Mouse (Mus musculus): ENCODE measurements around the gene Lrrn2. TPM values are rescaled to one million over a fixed set of nuclear protein-coding genes. Genes with fewer than 3 reads are reported as not detected.

Lrrn2 gene
- polyA plus RNA-seq, 1 experiment from 2014 or later = 5.5 TPM

DNA sequence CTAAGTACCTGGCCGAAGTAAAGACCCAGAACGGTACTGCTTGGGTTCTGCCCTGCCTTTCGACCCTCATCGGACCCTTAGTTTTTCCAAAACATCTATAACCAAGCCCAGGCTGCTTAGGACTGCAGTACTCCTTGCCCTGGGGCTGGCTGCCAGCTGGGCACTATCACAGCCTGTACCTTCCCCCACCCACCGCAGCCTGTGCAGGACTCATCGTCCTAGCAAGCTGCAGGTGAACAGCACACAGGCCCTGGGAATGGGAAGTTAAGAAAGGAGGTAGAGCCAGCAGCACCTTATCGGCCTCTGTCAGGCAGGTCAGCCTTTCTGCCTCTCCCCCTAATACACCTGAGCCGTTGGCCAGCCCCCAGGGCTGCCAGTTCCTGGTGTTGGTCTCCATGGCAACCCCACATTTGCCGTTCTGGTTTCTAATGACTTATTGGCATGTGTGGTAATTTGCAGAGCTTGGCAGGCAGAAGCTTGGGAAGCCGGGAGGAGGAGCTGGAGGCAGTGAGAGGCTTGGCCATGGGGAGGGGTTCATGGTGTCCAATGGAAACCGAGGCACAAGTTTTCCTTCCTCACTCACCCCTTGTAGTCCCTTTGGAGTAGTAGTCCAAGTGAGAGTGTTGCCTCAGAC, 10.2 kb downstream of the Lrrn2 start:
- Histone ChIP-seq H3K27me3 (peaks cover 45% of the 10 kb centered on the region), H3K4me2 (replicated peaks) (no peak overlapping the region), H3K9me3 (no peaks in the 10 kb centered on the region), H3K36me3 (no peaks in the 10 kb centered on the region), H3K27ac (no peak overlapping the region), H3K4me1 (peaks cover 11% of the 10 kb centered on the region), H3K4me3 (no peak overlapping the region), H3K9ac (no peak overlapping the region)
- ATAC-seq (ENCODE audit: low FRiP score, low read depth) = 0 out of 2 replicates have a peak, but pooled peaks have one; percentile 15
- 63% methylated on average over 11 of the region's 11 CpGs for WGBS

DNA sequence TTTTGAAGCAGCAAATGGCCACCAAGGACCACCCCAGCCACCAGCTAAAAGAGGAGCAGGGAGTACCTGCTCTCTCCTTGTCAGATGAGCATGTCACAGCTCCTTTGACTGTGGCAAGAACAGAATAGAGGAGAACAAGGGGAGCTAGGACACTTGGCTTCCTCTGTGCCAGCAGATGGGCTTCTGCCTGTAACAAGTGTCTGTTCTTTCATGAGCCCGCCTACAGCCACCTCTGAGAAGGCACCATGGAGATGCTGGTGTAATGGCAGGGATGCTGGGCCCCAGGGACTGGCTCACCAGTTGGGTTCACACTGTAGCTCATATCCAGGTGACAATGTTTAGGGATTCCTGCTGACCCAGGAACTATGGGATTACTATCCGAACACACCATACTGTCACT, 12.0 kb downstream of the Lrrn2 start:
- H3K9me3 ChIP-seq = no peaks in the 10 kb centered on the region
- ATAC-seq (ENCODE audit: low FRiP score, low read depth) = no peak
- no peak overlapping the region for H3K9ac ChIP-seq
- H3K27ac ChIP-seq = no peak overlapping the region
- 75% methylated on average over 2 of the region's 2 CpGs for WGBS
- peaks cover 28% of the 10 kb centered on the region for H3K27me3 ChIP-seq
- H3K4me1 ChIP-seq = peaks cover 11% of the 10 kb centered on the region
- H3K4me3 ChIP-seq = no peak overlapping the region
- no peaks in the 10 kb centered on the region for H3K36me3 ChIP-seq
- H3K4me2 ChIP-seq (replicated peaks) = no peak overlapping the region

DNA sequence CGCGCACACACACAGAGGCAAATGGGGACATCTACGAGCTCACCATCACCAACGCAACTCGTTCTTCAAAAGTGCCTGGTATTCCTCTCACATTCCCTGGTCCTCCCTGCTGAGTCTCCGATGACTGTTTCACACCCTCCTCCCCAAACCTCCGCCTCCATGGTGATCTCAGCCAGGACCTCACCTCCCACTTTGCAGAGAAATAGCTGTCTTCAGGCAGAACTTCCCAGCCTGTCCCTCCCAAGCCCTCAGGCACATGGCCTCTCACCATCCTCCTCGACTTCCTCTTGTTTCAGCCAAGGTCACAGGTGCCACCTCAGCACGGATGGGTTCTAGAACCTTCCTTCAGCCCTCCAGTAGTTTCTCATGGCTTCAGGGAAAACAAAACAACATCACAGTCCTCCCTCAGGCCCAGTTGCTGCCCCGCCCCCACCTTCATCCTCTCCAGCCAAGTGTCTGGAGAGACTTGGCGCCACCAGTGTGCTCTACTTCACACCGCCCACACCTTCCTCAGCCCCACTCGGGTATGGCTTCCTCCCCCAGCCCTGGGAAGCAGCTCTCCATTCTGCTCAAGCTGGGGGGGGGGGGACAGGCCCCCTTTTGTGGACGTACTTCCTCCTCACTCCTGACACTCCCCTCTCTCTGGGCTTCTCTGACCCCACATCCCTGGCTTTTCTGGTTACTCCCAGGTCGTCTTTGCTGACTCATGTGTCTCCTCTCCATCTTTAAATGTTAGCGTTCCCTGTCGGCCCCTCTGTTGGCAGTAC, 13.4 kb downstream of the Lrrn2 start:
- no peak for ATAC-seq (ENCODE audit: low FRiP score, low read depth)
- H3K4me2 ChIP-seq (replicated peaks) = no peak overlapping the region
- H3K4me3 ChIP-seq = no peak overlapping the region
- H3K36me3 ChIP-seq = no peaks in the 10 kb centered on the region
- no peaks in the 10 kb centered on the region for H3K9me3 ChIP-seq
- peaks cover 9% of the 10 kb centered on the region for H3K4me1 ChIP-seq
- WGBS = 52% methylated on average over 17 of the region's 17 CpGs
- no peak overlapping the region for H3K9ac ChIP-seq
- H3K27me3 ChIP-seq = peaks cover 18% of the 10 kb centered on the region; the same call in 1 of the 2 replicates
- no peak overlapping the region for H3K27ac ChIP-seq

DNA sequence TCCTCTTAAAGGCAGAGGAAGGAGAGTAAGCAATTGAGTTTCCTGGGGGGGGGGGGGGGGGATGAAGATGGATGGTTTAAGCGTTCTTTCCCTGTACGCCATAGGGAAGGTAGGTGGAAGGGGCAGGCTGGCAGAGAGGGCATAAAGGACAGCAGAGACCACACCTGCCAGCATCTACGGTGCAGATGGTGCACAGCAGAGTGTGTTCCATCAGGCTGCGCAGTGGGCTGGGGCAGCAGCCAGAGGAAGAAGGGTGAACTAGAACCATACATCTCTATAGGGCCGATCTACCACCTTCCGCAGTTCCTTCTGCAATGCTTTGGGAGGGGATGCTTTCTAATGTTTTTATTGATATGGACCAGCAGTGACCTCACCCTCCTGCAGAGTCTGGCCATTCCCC, 19.0 kb downstream of the Lrrn2 start:
- no peak overlapping the region for H3K27ac ChIP-seq
- no peak overlapping the region for H3K4me3 ChIP-seq
- H3K9ac ChIP-seq = no peak overlapping the region
- WGBS = 89% methylated on average over 6 of the region's 6 CpGs
- ATAC-seq (ENCODE audit: low FRiP score, low read depth) = no peak
- H3K9me3 ChIP-seq = no peaks in the 10 kb centered on the region
- H3K36me3 ChIP-seq = no peaks in the 10 kb centered on the region
- peaks cover 33% of the 10 kb centered on the region; the same call in 1 of the 2 replicates for H3K27me3 ChIP-seq
- H3K4me2 ChIP-seq (replicated peaks) = no peak overlapping the region
- H3K4me1 ChIP-seq = 0 out of 2 replicates have a peak, but pooled peaks cover 3% of the 10 kb centered on the region

DNA sequence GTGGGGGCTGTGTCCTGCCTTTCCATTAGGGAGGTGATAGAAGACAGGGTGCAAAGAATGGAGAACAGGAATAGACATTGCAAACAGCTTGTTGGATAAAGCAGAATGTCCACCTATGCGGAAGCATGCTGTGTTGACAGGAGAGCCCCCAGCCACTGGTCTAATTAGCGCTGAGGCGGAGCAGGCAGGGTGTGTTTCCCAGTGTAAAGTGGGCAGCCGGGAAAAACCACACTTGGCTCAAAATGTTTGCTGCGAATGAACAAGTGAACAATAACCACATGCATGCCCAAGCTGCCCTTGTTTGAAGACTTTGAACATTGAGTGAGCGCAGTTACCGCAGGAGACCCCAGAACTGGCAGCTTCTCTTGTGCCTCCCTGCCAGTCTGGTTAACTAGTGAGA, 19.6 kb downstream of the Lrrn2 start:
- Histone ChIP-seq H3K27me3 (peaks cover 33% of the 10 kb centered on the region; the same call in 1 of the 2 replicates), H3K4me1 (0 out of 2 replicates have a peak, but pooled peaks cover 3% of the 10 kb centered on the region), H3K9me3 (no peaks in the 10 kb centered on the region), H3K36me3 (no peaks in the 10 kb centered on the region), H3K27ac (no peak overlapping the region), H3K4me3 (no peak overlapping the region), H3K4me2 (replicated peaks) (no peak overlapping the region), H3K9ac (no peak overlapping the region)
- 62% methylated on average over 7 of the region's 7 CpGs for WGBS
- ATAC-seq (ENCODE audit: low FRiP score, low read depth) = no peak

DNA sequence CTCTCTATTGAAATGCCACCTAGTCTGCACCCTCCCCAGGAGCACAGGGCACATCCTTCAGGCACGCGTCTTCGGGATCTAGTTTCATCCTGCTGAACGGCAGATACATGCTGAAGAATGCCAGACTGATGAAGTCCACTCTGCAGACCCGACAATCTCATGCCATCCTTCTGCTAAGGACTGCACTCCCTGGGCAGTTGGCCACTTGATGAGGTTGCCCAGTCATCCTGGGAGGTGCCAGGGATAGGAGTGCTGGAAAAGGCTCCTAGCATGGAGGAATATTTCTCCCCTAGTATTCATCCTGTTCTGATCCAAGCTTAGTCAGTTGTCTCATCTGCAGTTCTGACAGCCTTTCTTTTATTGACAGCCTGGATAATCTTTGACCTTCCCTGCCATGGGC, 20.9 kb downstream of the Lrrn2 start:
- WGBS = 83% methylated on average over 5 of the region's 5 CpGs
- Histone ChIP-seq H3K4me3 (no peak overlapping the region), H3K9ac (no peak overlapping the region), H3K4me2 (replicated peaks) (no peak overlapping the region), H3K36me3 (no peaks in the 10 kb centered on the region), H3K9me3 (no peaks in the 10 kb centered on the region), H3K4me1 (0 out of 2 replicates have a peak, but pooled peaks cover 3% of the 10 kb centered on the region), H3K27me3 (peaks cover 33% of the 10 kb centered on the region; the same call in 1 of the 2 replicates), H3K27ac (no peak overlapping the region)
- no peak for ATAC-seq (ENCODE audit: low FRiP score, low read depth)

DNA sequence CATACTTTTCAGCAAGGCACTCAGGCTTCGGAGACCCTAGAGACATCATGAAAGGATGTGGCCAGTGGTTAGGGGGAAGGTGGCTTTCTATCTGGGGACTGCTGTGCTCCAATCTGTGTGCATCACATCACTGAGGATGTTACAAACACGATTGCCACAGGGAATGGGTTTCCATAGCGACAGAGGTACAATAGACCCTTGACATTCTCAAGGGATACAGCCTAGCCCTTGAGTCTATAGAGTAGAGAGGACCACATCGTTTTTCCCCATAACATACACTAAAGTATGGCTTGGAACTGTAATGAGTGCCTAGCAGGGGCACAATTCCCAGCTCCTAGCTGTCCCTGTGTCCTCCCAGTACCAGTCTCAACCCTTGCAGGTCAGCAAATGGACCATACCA, 23.4 kb downstream of the Lrrn2 start:
- Histone ChIP-seq H3K9me3 (no peaks in the 10 kb centered on the region), H3K9ac (no peak overlapping the region), H3K4me3 (no peak overlapping the region), H3K4me1 (0 out of 2 replicates have a peak, but pooled peaks cover 3% of the 10 kb centered on the region), H3K27ac (no peak overlapping the region), H3K27me3 (peaks cover 32% of the 10 kb centered on the region; the same call in 1 of the 2 replicates), H3K36me3 (no peaks in the 10 kb centered on the region), H3K4me2 (replicated peaks) (no peak overlapping the region)
- no peak for ATAC-seq (ENCODE audit: low FRiP score, low read depth)
- 69% methylated on average over 4 of the region's 4 CpGs for WGBS

DNA sequence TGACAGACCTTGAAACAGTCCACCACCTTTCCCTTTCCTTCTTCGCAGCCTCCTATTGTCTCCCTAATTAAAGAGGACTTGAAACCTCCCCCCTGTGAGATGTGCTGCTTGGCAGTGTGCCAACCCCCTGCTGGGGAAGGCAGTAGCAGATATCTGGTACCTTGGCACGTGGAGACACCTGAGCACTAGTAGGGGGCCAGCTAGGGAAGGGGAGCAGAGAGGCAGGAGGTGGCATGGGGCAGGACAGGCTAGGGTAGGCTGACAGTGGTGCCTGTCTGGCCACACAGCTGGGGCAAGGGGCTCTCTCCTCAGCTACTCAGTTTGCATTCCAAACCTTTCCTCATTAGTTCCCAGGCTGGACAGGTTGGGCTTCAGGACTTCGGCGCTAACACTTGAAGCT, 29.0 kb downstream of the Lrrn2 start:
- Histone ChIP-seq H3K27me3 (peaks cover 13% of the 10 kb centered on the region), H3K4me2 (replicated peaks) (no peak overlapping the region), H3K36me3 (no peaks in the 10 kb centered on the region), H3K4me3 (no peak overlapping the region), H3K27ac (no peak overlapping the region), H3K4me1 (peaks cover 7% of the 10 kb centered on the region), H3K9me3 (no peaks in the 10 kb centered on the region), H3K9ac (no peak overlapping the region)
- 62% methylated on average over 4 of the region's 4 CpGs for WGBS
- no peak for ATAC-seq (ENCODE audit: low FRiP score, low read depth)

DNA sequence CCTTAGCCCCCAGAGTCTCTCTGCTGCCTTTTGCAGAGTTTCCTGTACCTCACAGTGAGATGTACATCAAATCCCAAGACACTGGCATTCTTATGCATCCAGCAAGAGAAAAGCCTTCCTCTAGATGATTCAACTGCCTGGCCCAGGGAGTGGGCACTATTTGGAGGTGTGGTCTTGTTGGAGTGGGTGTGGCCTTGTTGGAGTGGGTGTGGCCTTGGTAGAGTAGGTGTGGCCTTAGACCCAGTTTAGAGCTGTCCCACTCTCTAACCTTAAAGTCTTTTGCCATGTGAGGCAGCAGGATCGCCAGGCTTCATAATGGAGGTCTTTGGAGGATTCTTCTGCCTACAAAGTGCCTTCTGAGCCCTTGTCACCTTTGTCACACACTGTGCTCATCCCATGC, 29.9 kb downstream of the Lrrn2 start:
- 67% methylated on average over 1 of the region's 1 CpGs for WGBS
- Histone ChIP-seq H3K9ac (no peak overlapping the region), H3K4me3 (no peak overlapping the region), H3K27ac (no peak overlapping the region), H3K36me3 (no peaks in the 10 kb centered on the region), H3K27me3 (peaks cover 13% of the 10 kb centered on the region), H3K4me2 (replicated peaks) (no peak overlapping the region), H3K4me1 (peaks cover 7% of the 10 kb centered on the region), H3K9me3 (no peaks in the 10 kb centered on the region)
- ATAC-seq (ENCODE audit: low FRiP score, low read depth) = no peak

DNA sequence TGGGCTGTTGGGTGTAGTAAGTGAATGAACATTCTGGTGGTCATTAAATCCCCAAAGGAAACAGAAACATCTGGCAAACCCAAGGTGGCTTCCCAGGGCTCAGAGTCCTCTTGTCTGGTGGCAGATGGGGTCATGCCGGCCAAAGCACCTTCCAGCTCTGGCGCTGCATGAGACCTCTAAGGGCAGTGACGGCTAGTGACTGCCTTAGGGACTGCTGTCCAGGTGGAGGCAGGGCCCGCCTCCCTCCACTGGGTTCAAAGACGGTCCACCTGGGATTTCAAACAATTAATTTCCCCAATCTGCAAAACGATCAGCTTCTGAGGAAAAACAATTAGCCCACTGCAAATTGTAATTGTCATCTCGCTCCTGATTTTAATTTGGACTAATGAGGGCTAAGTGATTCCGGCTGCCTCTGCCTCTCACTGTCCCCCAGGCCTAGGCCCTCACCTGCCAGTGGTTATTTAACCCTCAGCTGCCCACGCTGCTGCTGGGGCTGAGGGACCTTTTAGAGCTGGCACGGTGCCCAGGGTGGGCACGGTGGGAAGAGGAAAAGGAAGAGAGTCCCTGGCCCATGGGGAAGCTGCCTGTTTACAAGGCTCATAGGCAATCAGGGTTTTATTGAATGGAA, 30.5 kb downstream of the Lrrn2 start:
- ATAC-seq (ENCODE audit: low FRiP score, low read depth) = no peak

DNA sequence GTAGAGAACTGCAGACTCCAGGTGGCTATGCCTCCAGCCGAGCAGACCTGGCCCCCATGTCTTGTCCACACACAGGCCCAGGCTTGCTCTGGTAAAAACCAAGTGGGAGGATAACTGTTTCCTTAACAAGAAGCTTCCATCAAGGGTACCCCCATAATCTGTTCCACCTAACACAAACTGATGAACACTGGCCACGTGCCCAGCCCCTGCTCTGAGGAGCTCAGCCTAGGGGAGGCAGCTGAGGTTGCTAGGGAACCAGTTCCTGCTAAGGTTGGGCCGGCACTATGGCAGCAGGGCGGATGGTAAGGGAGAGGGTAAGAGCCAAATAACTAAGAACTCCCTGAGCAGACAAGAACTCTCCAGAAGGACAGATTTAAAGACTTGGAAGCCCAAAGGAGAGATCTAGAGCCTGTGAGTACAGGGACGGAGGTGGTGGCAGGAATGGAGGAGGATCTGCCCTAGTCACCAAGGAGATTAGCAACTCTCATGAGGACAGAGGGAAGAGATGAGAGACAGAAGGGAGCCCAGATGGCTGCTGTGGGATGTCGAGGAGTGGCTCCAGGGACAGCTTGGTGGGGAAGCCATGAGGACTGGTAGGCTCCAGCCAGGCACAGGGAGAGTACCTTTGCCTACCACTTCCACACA, 35.9 kb downstream of the Lrrn2 start:
- Histone ChIP-seq H3K27ac (no peak overlapping the region), H3K9ac (no peak overlapping the region), H3K9me3 (no peaks in the 10 kb centered on the region), H3K36me3 (no peaks in the 10 kb centered on the region), H3K4me3 (no peak overlapping the region), H3K4me1 (peaks cover 17% of the 10 kb centered on the region), H3K4me2 (replicated peaks) (no peak overlapping the region), H3K27me3 (peaks cover 40% of the 10 kb centered on the region)
- no peak for ATAC-seq (ENCODE audit: low FRiP score, low read depth)
- WGBS = 61% methylated on average over 6 of the region's 6 CpGs

More for the DNA sequence above, 30.5 kb downstream of the Lrrn2 start:
- H3K4me1 ChIP-seq = peaks cover 7% of the 10 kb centered on the region
- no peak overlapping the region for H3K4me2 ChIP-seq (replicated peaks)
- H3K27ac ChIP-seq = no peak overlapping the region
- H3K9me3 ChIP-seq = no peaks in the 10 kb centered on the region
- no peaks in the 10 kb centered on the region for H3K36me3 ChIP-seq
- H3K9ac ChIP-seq = no peak overlapping the region
- H3K27me3 ChIP-seq = peaks cover 13% of the 10 kb centered on the region
- 12% methylated on average over 11 of the region's 11 CpGs for WGBS
- no peak overlapping the region for H3K4me3 ChIP-seq

DNA sequence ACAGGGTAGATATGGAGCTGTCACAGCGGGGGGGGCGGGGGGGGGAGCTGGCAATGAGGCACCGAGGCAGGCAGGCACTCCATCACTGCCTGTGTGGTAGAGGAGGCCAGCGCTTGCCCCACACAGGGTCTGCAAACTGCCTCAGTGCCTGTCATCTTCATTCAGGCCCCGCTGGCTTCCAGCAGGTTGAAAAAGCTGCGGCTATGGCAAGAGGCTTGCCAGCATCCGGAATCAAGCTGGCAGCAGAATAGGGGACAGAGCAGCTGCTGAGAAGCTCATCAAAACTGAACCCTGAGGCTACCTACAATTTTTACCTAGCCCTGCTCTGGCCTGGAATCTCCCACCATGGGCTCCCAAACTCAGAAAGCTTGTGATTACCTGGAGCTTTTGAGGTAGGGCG, 37.5 kb downstream of the Lrrn2 start:
- Histone ChIP-seq H3K27me3 (peaks cover 47% of the 10 kb centered on the region), H3K9me3 (no peaks in the 10 kb centered on the region), H3K4me1 (peaks cover 20% of the 10 kb centered on the region), H3K27ac (no peak overlapping the region), H3K36me3 (no peaks in the 10 kb centered on the region), H3K4me3 (no peak overlapping the region), H3K4me2 (replicated peaks) (no peak overlapping the region), H3K9ac (no peak overlapping the region)
- WGBS = 11% methylated on average over 8 of the region's 8 CpGs
- no peak for ATAC-seq (ENCODE audit: low FRiP score, low read depth)
